In the genomic region with DNA sequence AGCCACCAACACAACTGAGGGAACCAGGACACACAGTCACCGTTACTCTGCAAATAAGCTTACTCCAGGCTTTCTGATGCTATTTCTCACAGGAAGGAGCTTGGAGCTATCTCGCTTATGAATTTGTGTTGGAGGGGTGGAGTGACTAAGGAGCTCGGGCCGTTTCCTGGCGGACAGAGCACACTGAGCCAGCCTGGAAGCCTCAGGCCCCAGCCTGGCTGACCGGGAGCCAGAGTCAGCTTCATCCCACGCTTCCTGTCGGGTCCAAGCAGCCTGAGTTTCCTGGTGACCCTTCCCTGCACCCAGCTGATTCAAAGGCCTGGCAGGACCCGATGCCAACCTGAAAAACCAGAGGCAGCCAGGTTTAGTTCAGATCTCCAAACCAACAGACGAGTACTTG, we compare ENCODE assay signal across 9 mouse cellular contexts. TPM values are rescaled to one million over a fixed set of nuclear protein-coding genes. Genes with fewer than 3 reads are reported as not detected.
DNase-seq lines count a peak whose midpoint lies in the region; ATAC-seq lines count a peak whose summit lies in the region.
"Had no signal": no experiment of that assay in that cellular context is flagged by ENCODE, and none has a peak within 500 bp of the region (broad histone marks: within the 10 kb centered on the region; RNA-seq: fewer than 3 reads in every experiment).

No protein-coding gene starts in this region.

- no peak for ATAC-seq in liver, embryonic 11.5 days (replicated peaks; ENCODE audit: low FRiP score)
- peak; percentile 73 for ATAC-seq in heart, embryonic 12.5 days (ENCODE audit: insufficient number of reproducible peaks, low FRiP score)
- no peak for ATAC-seq in midbrain, embryonic 13.5 days

- peak; percentile 21 for DNase-seq in liver
- DNase-seq in liver, embryonic 11.5 days (ENCODE audit: low spot score), result no peak
- DNase-seq in kidney, postnatal 14 days, result peak; percentile 78
- DNase-seq in lung, postnatal 4 days, result peak; percentile 71 to 89
- no peak for DNase-seq in T-cell, adult 2 months (ENCODE audit: low spot score)
- DNase-seq in Muller cell, postnatal 12 days (ENCODE audit: inconsistent ontology term), result no peak

- no peaks in the 10 kb centered on the region for H3K4me1 ChIP-seq in liver, embryonic 11.5 days (replicated peaks; ENCODE audit: control insufficient read depth, insufficient read depth, low read length)
- 0 out of 2 replicates have a peak, but pooled peaks cover 5% of the 10 kb centered on the region for H3K4me1 ChIP-seq in heart, embryonic 12.5 days (replicated peaks)
- H3K4me1 ChIP-seq in midbrain, embryonic 13.5 days (replicated peaks), result no peaks in the 10 kb centered on the region

- H3K4me2 ChIP-seq in liver, embryonic 11.5 days, result no peak overlapping the region
- no peak overlapping the region for H3K4me2 ChIP-seq in heart, embryonic 12.5 days
- no peak overlapping the region for H3K4me2 ChIP-seq in midbrain, embryonic 13.5 days (replicated peaks)
- H3K4me2 ChIP-seq: embryonic facial prominence, embryonic 13.5 days had no signal

- H3K9me3 ChIP-seq in liver, embryonic 11.5 days (ENCODE audit: control insufficient read depth, low read length), result no peaks in the 10 kb centered on the region
- no peaks in the 10 kb centered on the region for H3K9me3 ChIP-seq in heart, embryonic 12.5 days (replicated peaks)
- no peaks in the 10 kb centered on the region for H3K9me3 ChIP-seq in midbrain, embryonic 13.5 days
- H3K9me3 ChIP-seq: embryonic facial prominence, embryonic 13.5 days had no signal

- H3K9ac ChIP-seq in liver, embryonic 11.5 days (ENCODE audit: low read depth, low read length), result no peak overlapping the region
- H3K9ac ChIP-seq in heart, embryonic 12.5 days, result no peak overlapping the region
- no peak overlapping the region for H3K9ac ChIP-seq in midbrain, embryonic 13.5 days (replicated peaks)
- H3K9ac ChIP-seq: embryonic facial prominence, embryonic 13.5 days had no signal

- WGBS in liver, embryonic 11.5 days, result 57% methylated on average over 10 of the region's 10 CpGs
- 48% methylated on average over 10 of the region's 10 CpGs for WGBS in heart, embryonic 12.5 days
- 77% methylated on average over 10 of the region's 10 CpGs for WGBS in midbrain, embryonic 13.5 days

- no peaks in the 10 kb centered on the region for H3K27me3 ChIP-seq in liver, embryonic 11.5 days (replicated peaks; ENCODE audit: control insufficient read depth, insufficient read depth, low read length)
- no peaks in the 10 kb centered on the region for H3K27me3 ChIP-seq in heart, embryonic 12.5 days (replicated peaks)
- no peaks in the 10 kb centered on the region for H3K27me3 ChIP-seq in midbrain, embryonic 13.5 days
- H3K27me3 ChIP-seq: embryonic facial prominence, embryonic 13.5 days had no signal

- no peak overlapping the region for H3K4me3 ChIP-seq in liver, embryonic 11.5 days (ENCODE audit: low read depth, low read length)
- no peak overlapping the region for H3K4me3 ChIP-seq in heart, embryonic 12.5 days
- H3K4me3 ChIP-seq in midbrain, embryonic 13.5 days (replicated peaks), result no peak overlapping the region
- H3K4me3 ChIP-seq: embryonic facial prominence, embryonic 13.5 days had no signal

- H3K36me3 ChIP-seq in liver, embryonic 11.5 days (ENCODE audit: control insufficient read depth, insufficient read depth, low read length), result no peaks in the 10 kb centered on the region
- no peaks in the 10 kb centered on the region for H3K36me3 ChIP-seq in heart, embryonic 12.5 days
- no peaks in the 10 kb centered on the region for H3K36me3 ChIP-seq in midbrain, embryonic 13.5 days
- H3K36me3 ChIP-seq: embryonic facial prominence, embryonic 13.5 days had no signal

- no peak overlapping the region; the same call in 1 of the 2 replicates for H3K27ac ChIP-seq in liver, embryonic 11.5 days (ENCODE audit: low read depth, low read length)
- peak overlapping the region; percentile 65 for H3K27ac ChIP-seq in heart, embryonic 12.5 days (ENCODE audit: poor library complexity, severe bottlenecking)
- H3K27ac ChIP-seq in midbrain, embryonic 13.5 days, result no peak overlapping the region
- H3K27ac ChIP-seq: embryonic facial prominence, embryonic 13.5 days had no signal

RNA-seq across cellular contexts. Expression of gene Kpna2, which starts 31.7 kb away (rescaled TPM):
- 448 and 517 TPM in 2 replicates for polyA plus RNA-seq in liver, embryonic 11.5 days (2014; fragmentation: Nextera tagmentation; extraction: Ambion mirVana)
- polyA plus RNA-seq in heart, embryonic 12.5 days (2016; fragmentation: Nextera tagmentation; extraction: Ambion mirVana), result 301 and 321 TPM in 2 replicates
- 288 and 305 TPM in 2 replicates for polyA plus RNA-seq in midbrain, embryonic 13.5 days (2015; fragmentation: Nextera tagmentation; extraction: Ambion mirVana)

RNA-seq across cellular contexts. Expression of gene Smurf2, which starts 47.1 kb away (rescaled TPM):
- 8.7 and 9.6 TPM in 2 replicates for polyA plus RNA-seq in liver, embryonic 11.5 days (2014; fragmentation: Nextera tagmentation; extraction: Ambion mirVana)
- polyA plus RNA-seq in heart, embryonic 12.5 days (2016; fragmentation: Nextera tagmentation; extraction: Ambion mirVana), result 12.0 and 12.2 TPM in 2 replicates
- 16.5 and 17.4 TPM in 2 replicates for polyA plus RNA-seq in midbrain, embryonic 13.5 days (2015; fragmentation: Nextera tagmentation; extraction: Ambion mirVana)

RNA-seq across cellular contexts. Expression of gene 1810010H24Rik, which starts 57.9 kb away (rescaled TPM):
- 1.9 and 2.1 TPM in 2 replicates for polyA plus RNA-seq in liver, embryonic 11.5 days (2014; fragmentation: Nextera tagmentation; extraction: Ambion mirVana)
- polyA plus RNA-seq in heart, embryonic 12.5 days (2016; fragmentation: Nextera tagmentation; extraction: Ambion mirVana), result 1.1 and 2.2 TPM in 2 replicates
- polyA plus RNA-seq in midbrain, embryonic 13.5 days (2015; fragmentation: Nextera tagmentation; extraction: Ambion mirVana), result 4.6 and 5.6 TPM in 2 replicates

Comparison
In these comparisons a context has a peak if more than half of its experiments do, and no peak if none do; other contexts are left out.
1. DNase-seq: peak in liver (single experiment), kidney, postnatal 14 days (single experiment) and lung, postnatal 4 days (2 of 2); none in liver, embryonic 11.5 days (single experiment), T-cell, adult 2 months (single experiment) and Muller cell, postnatal 12 days (single experiment).